Mouse (Mus musculus): ENCODE measurements around the gene Tnfaip2. TPM values are rescaled to one million over a fixed set of nuclear protein-coding genes. Genes with fewer than 3 reads are reported as not detected.

Tnfaip2 gene
- polyA plus RNA-seq, 1 experiment, result 4.7 TPM

DNA sequence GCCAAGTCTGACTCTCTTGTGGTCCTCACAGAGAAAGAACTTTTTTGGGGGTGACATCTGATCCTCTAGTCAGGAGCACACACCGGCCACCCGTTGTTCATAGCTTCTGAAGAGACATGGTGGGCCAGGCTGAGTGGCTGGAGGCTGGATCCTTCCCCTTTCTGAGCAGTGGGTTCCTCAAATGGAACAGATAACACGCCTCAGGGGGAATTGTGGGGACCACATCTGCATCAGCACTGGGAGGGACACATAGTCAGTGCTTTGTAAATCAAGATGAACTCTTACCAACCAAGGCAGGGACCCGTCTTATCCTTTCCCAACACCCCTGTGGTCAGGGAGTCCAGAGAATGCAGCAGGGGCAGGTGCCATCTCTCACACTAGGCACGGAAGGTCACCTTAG lies 22.4 kb upstream of the Tnfaip2 start:
- Histone ChIP-seq H3K36me3 (ENCODE audit: control insufficient read depth, insufficient read depth, low read length, poor library complexity, severe bottlenecking) (no peaks in the 10 kb centered on the region), H3K4me3 (ENCODE audit: low read depth, low read length) (no peak overlapping the region), H3K9ac (ENCODE audit: low read depth, poor library complexity, severe bottlenecking) (no peak overlapping the region), H3K27ac (ENCODE audit: insufficient read depth, low read length) (no peak overlapping the region), H3K9me3 (replicated peaks; ENCODE audit: control insufficient read depth, insufficient read depth, low read length, poor library complexity, severe bottlenecking) (no peaks in the 10 kb centered on the region), H3K4me1 (ENCODE audit: control insufficient read depth, insufficient read depth, low read length) (no peaks in the 10 kb centered on the region), H3K27me3 (ENCODE audit: control insufficient read depth, insufficient read depth, low read length, poor library complexity, severe bottlenecking) (no peaks in the 10 kb centered on the region)
- TF ChIP-seq POLR2A (IDR thresholded peaks at IDR 0.05; ENCODE audit: insufficient read depth, low read length), result no peak

DNA sequence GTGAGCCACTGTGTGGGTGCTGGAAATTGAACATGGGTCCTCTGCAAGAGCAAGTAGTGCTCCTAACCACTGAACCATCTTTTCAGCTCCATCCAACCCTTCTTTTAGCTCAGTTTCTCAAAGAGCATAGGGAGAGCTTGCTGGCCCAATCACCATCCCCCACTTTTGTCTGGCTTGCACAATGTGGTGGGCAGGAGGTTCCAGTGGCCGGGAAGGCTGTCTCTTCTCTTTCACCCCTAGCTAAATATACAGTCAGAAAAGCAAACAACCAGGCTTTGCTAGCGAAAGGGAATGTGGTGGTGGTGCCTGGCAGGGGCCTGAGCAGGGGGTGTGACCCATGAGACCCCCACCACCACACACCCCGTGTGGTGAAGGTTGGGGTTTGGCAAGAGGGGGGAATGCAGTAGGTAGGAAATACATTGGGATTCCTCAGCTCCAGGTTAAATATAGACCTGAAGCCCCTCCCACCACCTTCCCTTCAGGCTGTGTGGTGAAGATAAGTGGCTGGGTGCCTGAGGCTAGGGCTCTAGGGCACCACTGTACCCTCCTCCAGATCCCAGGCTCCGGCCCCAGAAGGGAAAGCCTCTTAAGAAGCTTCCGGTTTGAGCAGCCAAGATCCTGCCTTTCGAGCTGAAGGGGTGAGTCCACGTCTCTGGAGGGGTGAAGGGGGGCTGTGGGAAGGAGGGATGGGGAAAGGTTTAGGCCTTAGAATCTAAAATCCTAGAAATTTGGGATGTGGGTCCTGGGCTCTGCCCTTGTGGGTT lies 21.1 kb upstream of the Tnfaip2 start:
- H3K4me1 ChIP-seq (ENCODE audit: control insufficient read depth, insufficient read depth, low read length), result no peaks in the 10 kb centered on the region
- H3K9me3 ChIP-seq (replicated peaks; ENCODE audit: control insufficient read depth, insufficient read depth, low read length, poor library complexity, severe bottlenecking), result no peaks in the 10 kb centered on the region
- H3K27ac ChIP-seq (ENCODE audit: insufficient read depth, low read length), result no peak overlapping the region
- no peaks in the 10 kb centered on the region for H3K36me3 ChIP-seq (ENCODE audit: control insufficient read depth, insufficient read depth, low read length, poor library complexity, severe bottlenecking)
- TF ChIP-seq EP300 (IDR thresholded peaks at IDR 0.05; ENCODE audit: insufficient read depth, low read depth, low read length), result no peak
- no peak for TF ChIP-seq CTCF (IDR thresholded peaks at IDR 0.05; ENCODE audit: low read depth, low read length)
- no peak for TF ChIP-seq POLR2A (IDR thresholded peaks at IDR 0.05; ENCODE audit: insufficient read depth, low read length)
- H3K27me3 ChIP-seq (ENCODE audit: control insufficient read depth, insufficient read depth, low read length, poor library complexity, severe bottlenecking), result no peaks in the 10 kb centered on the region
- no peak overlapping the region for H3K4me3 ChIP-seq (ENCODE audit: low read depth, low read length)
- H3K9ac ChIP-seq (ENCODE audit: low read depth, poor library complexity, severe bottlenecking), result no peak overlapping the region

GRCm38 (mm10) chr12:111422852-111423251 lies 19.4 kb upstream of the Tnfaip2 start:
- TF ChIP-seq CTCF (IDR thresholded peaks at IDR 0.05; ENCODE audit: low read depth, low read length) (no peak), POLR2A (IDR thresholded peaks at IDR 0.05; ENCODE audit: insufficient read depth, low read length) (no peak), EP300 (IDR thresholded peaks at IDR 0.05; ENCODE audit: insufficient read depth, low read depth, low read length) (no peak)
- Histone ChIP-seq H3K27ac (ENCODE audit: insufficient read depth, low read length) (no peak overlapping the region), H3K36me3 (ENCODE audit: control insufficient read depth, insufficient read depth, low read length, poor library complexity, severe bottlenecking) (no peaks in the 10 kb centered on the region), H3K9ac (ENCODE audit: low read depth, poor library complexity, severe bottlenecking) (no peak overlapping the region), H3K4me3 (ENCODE audit: low read depth, low read length) (peak overlapping the region; percentile 36), H3K27me3 (ENCODE audit: control insufficient read depth, insufficient read depth, low read length, poor library complexity, severe bottlenecking) (no peaks in the 10 kb centered on the region), H3K9me3 (replicated peaks; ENCODE audit: control insufficient read depth, insufficient read depth, low read length, poor library complexity, severe bottlenecking) (no peaks in the 10 kb centered on the region), H3K4me1 (ENCODE audit: control insufficient read depth, insufficient read depth, low read length) (no peaks in the 10 kb centered on the region)

GRCm38 (mm10) chr12:111423570-111424129 lies 18.6 kb upstream of the Tnfaip2 start:
- TF ChIP-seq EP300 (IDR thresholded peaks at IDR 0.05; ENCODE audit: insufficient read depth, low read depth, low read length) (no peak), POLR2A (IDR thresholded peaks at IDR 0.05; ENCODE audit: insufficient read depth, low read length) (no peak), CTCF (IDR thresholded peaks at IDR 0.05; ENCODE audit: low read depth, low read length) (no peak)
- no peaks in the 10 kb centered on the region for H3K4me1 ChIP-seq (ENCODE audit: control insufficient read depth, insufficient read depth, low read length)
- no peaks in the 10 kb centered on the region for H3K9me3 ChIP-seq (replicated peaks; ENCODE audit: control insufficient read depth, insufficient read depth, low read length, poor library complexity, severe bottlenecking)
- no peak overlapping the region for H3K27ac ChIP-seq (ENCODE audit: insufficient read depth, low read length)
- no peak overlapping the region for H3K9ac ChIP-seq (ENCODE audit: low read depth, poor library complexity, severe bottlenecking)
- peak overlapping the region; percentile 36 for H3K4me3 ChIP-seq (ENCODE audit: low read depth, low read length)
- no peaks in the 10 kb centered on the region for H3K36me3 ChIP-seq (ENCODE audit: control insufficient read depth, insufficient read depth, low read length, poor library complexity, severe bottlenecking)
- no peaks in the 10 kb centered on the region for H3K27me3 ChIP-seq (ENCODE audit: control insufficient read depth, insufficient read depth, low read length, poor library complexity, severe bottlenecking)

DNA sequence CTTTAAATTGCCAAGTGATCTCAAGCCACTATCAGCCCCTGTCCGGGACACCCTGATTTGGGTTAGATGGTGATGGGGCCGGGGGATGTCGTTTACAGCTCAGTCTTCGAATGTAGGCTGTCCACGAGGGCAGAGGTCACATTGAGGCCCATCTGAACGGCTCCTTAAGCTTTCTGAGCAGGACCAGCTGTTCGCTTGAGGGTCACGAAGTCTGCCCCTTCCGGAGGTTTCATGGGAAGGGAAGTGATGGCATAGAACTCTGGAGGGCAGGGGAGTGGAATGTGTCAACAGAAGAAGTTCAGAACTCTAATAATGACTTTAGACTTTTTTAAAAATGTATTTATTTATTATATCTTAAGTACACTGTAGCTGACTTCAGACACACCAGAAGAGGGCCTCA lies 17.7 kb upstream of the Tnfaip2 start:
- Histone ChIP-seq H3K4me3 (ENCODE audit: low read depth, low read length) (no peak overlapping the region), H3K9me3 (replicated peaks; ENCODE audit: control insufficient read depth, insufficient read depth, low read length, poor library complexity, severe bottlenecking) (no peaks in the 10 kb centered on the region), H3K9ac (ENCODE audit: low read depth, poor library complexity, severe bottlenecking) (no peak overlapping the region), H3K27me3 (ENCODE audit: control insufficient read depth, insufficient read depth, low read length, poor library complexity, severe bottlenecking) (no peaks in the 10 kb centered on the region), H3K36me3 (ENCODE audit: control insufficient read depth, insufficient read depth, low read length, poor library complexity, severe bottlenecking) (no peaks in the 10 kb centered on the region), H3K27ac (ENCODE audit: insufficient read depth, low read length) (no peak overlapping the region), H3K4me1 (ENCODE audit: control insufficient read depth, insufficient read depth, low read length) (no peaks in the 10 kb centered on the region)
- TF ChIP-seq CTCF (IDR thresholded peaks at IDR 0.05; ENCODE audit: low read depth, low read length), result no peak
- no peak for TF ChIP-seq EP300 (IDR thresholded peaks at IDR 0.05; ENCODE audit: insufficient read depth, low read depth, low read length)
- no peak for TF ChIP-seq POLR2A (IDR thresholded peaks at IDR 0.05; ENCODE audit: insufficient read depth, low read length)

DNA sequence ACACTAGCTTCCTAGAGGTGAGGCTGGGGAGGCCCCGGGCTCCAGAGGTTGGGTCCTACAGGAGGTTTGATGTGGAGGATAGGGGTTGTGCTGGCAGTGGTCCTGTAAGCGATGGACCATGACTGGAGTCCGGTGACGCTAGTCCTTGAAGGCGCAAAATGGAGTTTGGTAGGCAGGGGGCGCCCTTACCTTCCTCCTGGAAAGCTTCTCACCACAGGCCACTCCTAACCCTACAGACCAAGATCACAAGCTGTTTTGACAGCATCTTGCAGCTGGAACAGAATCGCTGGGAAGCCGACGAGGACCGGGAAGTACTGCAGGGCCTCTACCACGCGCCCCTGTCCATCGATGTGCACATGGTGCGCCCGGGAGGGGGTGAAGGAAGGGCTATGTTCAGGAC lies 17.0 kb upstream of the Tnfaip2 start:
- H3K36me3 ChIP-seq (ENCODE audit: control insufficient read depth, insufficient read depth, low read length, poor library complexity, severe bottlenecking), result no peaks in the 10 kb centered on the region
- H3K4me3 ChIP-seq (ENCODE audit: low read depth, low read length), result no peak overlapping the region
- no peak overlapping the region for H3K27ac ChIP-seq (ENCODE audit: insufficient read depth, low read length)
- no peak overlapping the region for H3K9ac ChIP-seq (ENCODE audit: low read depth, poor library complexity, severe bottlenecking)
- TF ChIP-seq CTCF (IDR thresholded peaks at IDR 0.05; ENCODE audit: low read depth, low read length), result peak; percentile 93
- no peak for TF ChIP-seq POLR2A (IDR thresholded peaks at IDR 0.05; ENCODE audit: insufficient read depth, low read length)
- no peak for TF ChIP-seq EP300 (IDR thresholded peaks at IDR 0.05; ENCODE audit: insufficient read depth, low read depth, low read length)
- peaks cover 3% of the 10 kb centered on the region for H3K4me1 ChIP-seq (ENCODE audit: control insufficient read depth, insufficient read depth, low read length)
- H3K27me3 ChIP-seq (ENCODE audit: control insufficient read depth, insufficient read depth, low read length, poor library complexity, severe bottlenecking), result no peaks in the 10 kb centered on the region
- H3K9me3 ChIP-seq (replicated peaks; ENCODE audit: control insufficient read depth, insufficient read depth, low read length, poor library complexity, severe bottlenecking), result no peaks in the 10 kb centered on the region
